Mouse (Mus musculus) left cerebral cortex, postnatal 25 days (tissue): ENCODE measurements at regions not wholly inside any gene's neighbourhood (a gene's known extent, or its start where the extent isn't known, plus 50 kb on each side); places are given as distances from the start of the nearest gene placed in this dataset.

Experiments
- DNase-seq, 2 experiments: peaks; one replicate each; pipeline ENCODE4 v3.0.0; 2022; ENCODE audit warnings: low spot score in 2 of 2, mixed read lengths in 1 of 2
- intact Hi-C: fragments of 180-260 bp; cut with DNase I; formaldehyde crosslinking; loops from one replicate; pipeline ENCODE4 v1.15.1; 2025
- microRNA-seq, 2 experiments: library from miRNA; unstranded; fragments of <30 nt; microRNA quantifications; one replicate each; pipeline ENCODE4 v1.2.0; 2022

DNA sequence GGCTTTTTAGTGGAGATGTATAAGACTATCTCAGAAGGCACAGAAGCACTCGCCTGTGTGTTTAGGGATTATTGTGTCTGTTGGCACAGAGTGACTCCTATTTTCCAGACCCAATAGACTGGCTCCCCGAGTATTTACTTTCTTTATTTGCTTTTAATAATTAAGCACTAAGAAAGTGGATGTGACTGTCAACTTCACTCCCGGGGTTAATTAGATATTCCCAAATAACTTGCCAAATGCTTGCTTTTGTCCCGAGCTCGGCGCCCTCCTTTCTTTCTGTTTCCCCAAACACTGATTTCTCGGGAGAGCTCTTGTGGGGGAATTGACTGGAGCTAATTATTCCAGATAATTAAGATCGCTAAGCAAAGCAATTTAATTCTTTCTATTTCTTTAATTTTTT is 60.1 kb upstream of the Camk1g start:
- intact Hi-C loops: no loop called here
- no peak for DNase-seq

DNA sequence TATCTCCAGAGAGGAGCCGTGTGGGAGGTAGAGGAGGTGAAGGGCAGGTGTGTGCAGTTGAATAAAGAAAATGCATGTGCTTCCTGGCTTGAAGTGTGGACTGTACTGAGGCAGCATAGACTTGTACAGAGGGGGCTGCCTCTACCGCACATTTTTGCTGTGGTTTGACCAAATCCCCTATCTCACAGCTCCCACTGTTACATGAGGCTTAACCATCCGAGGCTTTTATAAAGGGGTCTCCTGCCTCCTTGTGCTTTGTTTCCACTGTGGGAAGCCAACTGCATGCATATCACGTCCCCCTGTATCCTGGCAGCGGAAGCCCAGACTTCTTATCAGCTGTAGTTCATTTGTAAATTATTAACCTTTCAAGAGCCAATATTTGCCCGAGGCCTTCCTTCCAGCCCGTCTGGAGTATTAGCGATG is 53.6 kb upstream of the Camk1g start:
- DNase-seq: no peak
- intact Hi-C loops: no loop called here

DNA sequence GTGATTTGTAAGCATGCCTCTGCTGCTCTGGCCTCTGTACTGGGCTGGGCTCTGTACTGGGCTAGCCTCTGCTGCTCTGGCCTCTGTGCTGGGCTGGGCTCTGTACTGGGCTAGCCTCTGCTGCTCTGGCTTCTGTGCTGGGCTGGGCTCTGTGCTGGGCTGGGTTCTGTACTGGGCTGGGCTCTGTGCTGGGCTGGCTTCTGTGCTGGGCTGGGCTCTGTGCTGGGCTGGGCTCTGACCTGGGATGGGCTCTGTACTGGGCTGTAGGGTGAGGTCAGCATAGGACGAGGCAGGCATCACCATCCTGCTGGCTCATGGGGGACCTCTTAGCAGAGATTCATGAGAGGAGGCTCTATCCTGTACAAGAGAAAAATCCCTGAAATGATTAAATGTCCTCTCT is 52.8 kb upstream of the Camk1g start:
- intact Hi-C loops: no loop called here
- DNase-seq: no peak

DNA sequence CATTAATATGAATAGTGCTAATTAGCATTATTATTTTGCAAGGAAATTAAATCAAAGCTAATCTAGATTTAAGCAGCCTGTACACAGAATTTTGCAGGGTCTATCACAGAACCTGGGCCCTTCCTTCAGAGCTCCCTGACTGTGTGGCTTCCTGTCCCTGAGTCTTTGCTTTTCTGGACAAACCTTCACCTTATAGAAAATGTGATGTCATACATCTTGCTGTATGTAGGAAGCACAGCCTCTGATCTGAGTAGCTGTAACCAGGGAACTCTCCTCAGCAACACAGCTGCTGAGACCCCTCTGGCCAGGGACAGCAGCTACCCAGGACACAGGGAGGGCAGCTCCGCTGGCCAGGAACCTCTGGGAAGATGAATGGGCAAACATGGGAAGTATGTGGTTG is 51.7 kb upstream of the Camk1g start:
- intact Hi-C loops: no loop called here
- no peak for DNase-seq

DNA sequence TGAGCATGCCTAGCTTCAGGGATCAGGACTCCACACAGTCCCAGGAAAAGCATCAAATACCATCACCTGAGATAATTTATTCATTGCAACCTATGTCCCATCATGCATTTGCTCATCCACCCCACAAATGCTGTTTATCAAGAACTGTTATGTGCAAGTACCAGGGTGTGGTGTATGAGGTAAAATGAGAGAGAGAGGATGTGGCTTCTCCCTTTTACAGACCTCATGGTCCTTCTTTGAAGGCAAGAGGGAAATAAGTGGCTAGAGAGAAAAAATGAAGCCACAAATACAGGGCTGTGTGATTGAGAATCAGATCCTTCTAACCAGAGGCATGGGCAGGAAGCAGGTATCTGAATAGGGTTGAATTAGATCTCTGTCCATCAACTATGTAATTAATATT is 51.3 kb upstream of the Camk1g start:
- DNase-seq: no peak
- intact Hi-C loops: no loop called here

Small RNAs in the stretch of these regions (microRNA-seq; reads per million reads assigned to microRNA genes)
- 17.8 to 27.7 reads per million in 2 experiments for gene Mir205
